Mouse (Mus musculus): ENCODE measurements around the gene Psg29.

Psg29 gene

DNA sequence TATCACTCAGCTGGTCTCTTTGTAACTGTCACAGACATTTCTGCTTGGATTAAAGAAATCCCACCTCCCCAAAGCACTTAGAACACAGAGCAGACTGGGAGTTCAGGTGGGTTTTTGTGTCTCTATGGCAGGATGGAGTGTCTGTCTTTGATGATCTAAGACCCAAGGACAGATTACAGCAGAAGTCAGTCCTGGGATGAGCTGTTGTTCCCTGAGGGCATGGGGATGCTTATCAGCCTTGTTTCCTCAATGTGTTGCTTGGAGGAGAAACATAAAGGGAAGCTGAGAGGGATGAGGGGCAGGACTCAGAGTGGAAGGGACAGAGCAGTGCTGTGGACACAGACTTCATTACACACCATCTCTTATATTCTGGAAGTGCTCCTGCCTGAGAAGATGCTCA is at the start of gene Psg29:
Gene Psg29 (plus strand): TSS at position 301 of the 400 bp plus-strand sequence.
- no peak for ATAC-seq (ENCODE audit: insufficient number of reproducible peaks, low FRiP score, low TSS enrichment)

GRCm38 (mm10) chr7:17155634-17156033 is 47.6 kb upstream of the Psg29 start:
- no peak for ATAC-seq (ENCODE audit: insufficient number of reproducible peaks, low FRiP score, low TSS enrichment)

DNA sequence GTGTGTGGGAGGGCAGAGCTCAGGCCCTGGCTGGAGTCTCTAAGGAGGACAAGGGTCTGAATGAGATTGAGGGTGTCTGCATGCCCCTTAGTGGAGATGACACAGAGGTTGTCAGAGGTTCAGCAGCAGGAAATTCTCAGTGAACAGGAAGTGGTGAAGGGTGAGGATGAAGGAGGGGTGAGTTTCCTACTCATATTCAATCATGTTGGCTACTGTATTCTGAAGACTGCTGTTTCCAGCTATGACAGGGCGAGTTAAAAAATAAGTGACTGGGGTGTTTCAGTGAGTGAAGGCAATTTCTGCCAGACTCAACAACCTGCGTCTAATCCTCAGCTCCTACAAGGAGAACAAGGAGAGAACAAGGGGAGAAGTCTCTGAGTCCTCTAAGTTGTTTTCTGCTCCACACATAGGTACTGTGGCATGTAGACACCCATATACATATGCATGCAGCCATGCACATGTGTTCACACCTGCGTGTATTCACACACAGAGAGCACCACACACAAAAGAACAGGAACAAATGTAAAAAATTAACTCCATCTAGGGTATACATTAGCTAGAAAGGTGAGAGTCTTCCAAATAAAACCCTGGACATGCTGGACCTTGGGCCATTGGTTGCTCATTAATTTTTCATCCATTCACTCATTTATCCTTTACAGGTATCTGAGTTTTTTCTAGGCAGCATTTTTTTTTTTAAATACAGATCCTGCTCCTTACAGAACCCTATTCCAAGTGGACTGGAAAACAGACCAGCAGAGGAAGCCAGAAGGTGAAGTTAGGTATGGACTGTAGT is 46.2 kb upstream of the Psg29 start:
- no peak for ATAC-seq (ENCODE audit: insufficient number of reproducible peaks, low FRiP score, low TSS enrichment)

- ATAC-seq (ENCODE audit: insufficient number of reproducible peaks, low FRiP score, low TSS enrichment) = no peak
Measured at GRCm38 (mm10) chr7:17159011-17159410, 44.3 kb upstream of the Psg29 start.

DNA sequence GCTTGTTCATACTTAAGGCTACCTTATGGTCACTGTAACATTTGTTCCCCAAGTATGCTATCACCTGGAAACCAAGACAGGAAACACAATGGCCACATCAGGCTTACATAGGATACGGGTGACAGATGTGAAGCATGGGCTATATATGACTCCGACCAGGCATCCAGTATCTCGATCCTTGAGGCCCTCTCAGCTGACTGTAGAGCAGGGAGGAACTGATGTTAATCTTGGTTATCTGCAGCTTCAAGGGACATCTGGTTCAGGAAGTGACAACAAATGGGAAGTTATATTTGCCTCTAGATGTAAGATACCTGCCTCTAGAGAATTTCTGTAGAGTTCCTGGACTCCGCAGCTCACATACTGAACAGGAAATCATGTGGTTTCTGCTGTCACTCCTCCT is 31.4 kb upstream of the Psg29 start:
- no peak for ATAC-seq (ENCODE audit: insufficient number of reproducible peaks, low FRiP score, low TSS enrichment)

DNA sequence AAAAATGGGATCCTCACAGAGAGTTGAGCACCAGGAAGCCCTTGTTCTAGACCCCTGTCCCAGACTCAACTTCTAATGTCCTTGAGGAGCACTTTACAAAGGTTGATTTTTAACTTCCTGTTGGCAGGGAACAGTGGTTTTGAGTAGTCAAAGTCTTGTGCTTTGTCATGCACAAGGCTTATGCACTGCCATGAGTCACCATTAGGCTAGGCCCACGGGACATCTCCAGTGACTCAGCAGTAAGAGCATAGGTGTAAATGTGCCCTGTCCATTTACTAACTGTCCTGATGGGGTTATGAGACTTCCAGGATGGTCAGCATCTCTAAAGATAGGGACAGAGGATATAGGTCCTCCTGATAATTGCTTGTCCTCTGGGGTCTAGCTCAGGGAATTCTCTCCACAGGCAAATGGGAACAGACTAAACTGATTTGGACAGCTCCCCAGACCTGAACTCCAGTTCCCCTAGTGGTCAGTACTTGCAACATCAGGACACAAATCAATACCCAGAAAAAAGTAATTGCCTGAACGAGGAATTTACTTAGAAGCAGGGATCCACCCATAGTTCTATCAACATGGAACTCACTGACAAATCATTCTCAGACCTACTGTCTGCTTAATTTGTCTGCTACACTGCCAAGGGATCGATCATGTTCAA is 2.4 kb downstream of the Psg29 start:
- no peak for ATAC-seq (ENCODE audit: insufficient number of reproducible peaks, low FRiP score, low TSS enrichment)

Data from cerebellum, adult (tissue).